Comparison of ENCODE assay signal across 30 mouse cellular contexts in the genomic region with DNA sequence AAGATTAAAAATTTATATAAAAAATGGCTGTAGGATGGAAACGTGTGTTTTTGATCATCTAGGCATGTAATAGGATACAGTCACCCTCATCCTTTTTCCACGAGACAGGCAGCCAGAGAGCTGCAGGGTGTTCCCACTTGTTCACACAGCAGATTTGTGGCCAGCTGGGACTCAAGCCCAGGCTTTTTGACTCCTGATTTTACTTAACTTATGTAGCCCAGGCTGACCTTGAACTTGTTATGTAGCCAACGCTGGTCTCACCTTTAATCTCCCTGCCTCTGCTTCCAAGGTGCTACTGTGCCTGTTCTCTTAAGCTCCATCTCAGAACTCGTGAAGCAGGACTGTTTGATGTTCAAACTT. TPM values are rescaled to one million over a fixed set of nuclear protein-coding genes. Genes with fewer than 3 reads are reported as not detected.
DNase-seq lines count a peak whose midpoint lies in the region; ATAC-seq lines count a peak whose summit lies in the region.
"Had no signal": no experiment of that assay in that cellular context is flagged by ENCODE, and none has a peak within 500 bp of the region (broad histone marks: within the 10 kb centered on the region; RNA-seq: fewer than 3 reads in every experiment).

No protein-coding gene starts in this region.

- no peak overlapping the region for H3K4me3 ChIP-seq in liver, embryonic 16.5 days (ENCODE audit: low read depth, low read length)
- no peak overlapping the region for H3K4me3 ChIP-seq in liver, embryonic 12.5 days
- no peak overlapping the region for H3K4me3 ChIP-seq in embryonic facial prominence, embryonic 11.5 days (ENCODE audit: low read depth, low read length)
- no peak overlapping the region for H3K4me3 ChIP-seq in kidney, embryonic 15.5 days (replicated peaks)
- H3K4me3 ChIP-seq: heart, embryonic 12.5 days; hindbrain, embryonic 15.5 days; liver, embryonic 15.5 days; megakaryocyte, embryonic 14.5 days; midbrain, embryonic 12.5 days had no signal

- H3K4me1 ChIP-seq in liver, embryonic 16.5 days (ENCODE audit: control insufficient read depth, low read depth, low read length), result no peaks in the 10 kb centered on the region
- no peaks in the 10 kb centered on the region for H3K4me1 ChIP-seq in liver, embryonic 12.5 days
- H3K4me1 ChIP-seq in embryonic facial prominence, embryonic 11.5 days (ENCODE audit: control insufficient read depth, insufficient read depth, low read length), result no peaks in the 10 kb centered on the region
- H3K4me1 ChIP-seq in kidney, embryonic 15.5 days, result peaks cover 23% of the 10 kb centered on the region
- H3K4me1 ChIP-seq: hindbrain, embryonic 15.5 days; liver, embryonic 15.5 days had no signal

- ATAC-seq in liver, embryonic 16.5 days (ENCODE audit: low read depth), result no peak
- ATAC-seq in liver, embryonic 12.5 days, result no peak
- ATAC-seq in embryonic facial prominence, embryonic 11.5 days (replicated peaks; ENCODE audit: insufficient number of reproducible peaks, low FRiP score, low TSS enrichment, low read depth), result no peak
- no peak for ATAC-seq in kidney, embryonic 15.5 days (replicated peaks; ENCODE audit: low FRiP score)
- ATAC-seq: forebrain, postnatal 0 days; Patski had no signal

- no peaks in the 10 kb centered on the region for H3K9me3 ChIP-seq in liver, embryonic 16.5 days (replicated peaks; ENCODE audit: control insufficient read depth, low read length)
- H3K9me3 ChIP-seq in liver, embryonic 12.5 days (replicated peaks), result no peaks in the 10 kb centered on the region
- no peaks in the 10 kb centered on the region for H3K9me3 ChIP-seq in embryonic facial prominence, embryonic 11.5 days (replicated peaks; ENCODE audit: control insufficient read depth, low read length)
- no peaks in the 10 kb centered on the region for H3K9me3 ChIP-seq in kidney, embryonic 15.5 days (replicated peaks)
- H3K9me3 ChIP-seq: G1E; heart, embryonic 12.5 days; hindbrain, embryonic 15.5 days; liver, embryonic 15.5 days; megakaryocyte, embryonic 14.5 days; midbrain, embryonic 12.5 days had no signal

- no peaks in the 10 kb centered on the region; the same call in 1 of the 2 replicates for H3K36me3 ChIP-seq in liver, embryonic 16.5 days (ENCODE audit: control insufficient read depth, insufficient read depth)
- peaks cover 27% of the 10 kb centered on the region for H3K36me3 ChIP-seq in liver, embryonic 12.5 days
- no peaks in the 10 kb centered on the region; the same call in 1 of the 2 replicates for H3K36me3 ChIP-seq in embryonic facial prominence, embryonic 11.5 days (replicated peaks; ENCODE audit: control insufficient read depth, insufficient read depth, low read depth, low read length)
- H3K36me3 ChIP-seq in kidney, embryonic 15.5 days, result peaks cover 14% of the 10 kb centered on the region
- H3K36me3 ChIP-seq: hindbrain, embryonic 15.5 days had no signal

- H3K4me2 ChIP-seq in liver, embryonic 16.5 days (ENCODE audit: low read depth, low read length), result no peak overlapping the region
- H3K4me2 ChIP-seq in liver, embryonic 12.5 days, result no peak overlapping the region
- no peak overlapping the region for H3K4me2 ChIP-seq in embryonic facial prominence, embryonic 11.5 days (ENCODE audit: low read depth, low read length)
- no peak overlapping the region for H3K4me2 ChIP-seq in kidney, embryonic 15.5 days
- H3K4me2 ChIP-seq: heart, embryonic 12.5 days; hindbrain, embryonic 15.5 days; liver, embryonic 15.5 days; midbrain, embryonic 12.5 days had no signal

- no peak overlapping the region for H3K9ac ChIP-seq in liver, embryonic 16.5 days (ENCODE audit: low read depth, low read length)
- no peak overlapping the region for H3K9ac ChIP-seq in liver, embryonic 12.5 days
- H3K9ac ChIP-seq in embryonic facial prominence, embryonic 11.5 days (replicated peaks; ENCODE audit: low read length), result no peak overlapping the region
- H3K9ac ChIP-seq in kidney, embryonic 15.5 days, result no peak overlapping the region
- H3K9ac ChIP-seq: forebrain, postnatal 0 days; heart, embryonic 12.5 days; hindbrain, embryonic 15.5 days; liver, embryonic 15.5 days; midbrain, embryonic 12.5 days had no signal

- DNase-seq in gastrocnemius, adult 18-20 months (ENCODE audit: low spot score), result peak; percentile 30
- no peak for DNase-seq in gastrocnemius, postnatal 10 days
- DNase-seq in embryonic facial prominence, embryonic 11.5 days (ENCODE audit: low spot score), result peak; percentile 51
- DNase-seq in fibroblast of lung, adult 2 months (ENCODE audit: low read depth), result peak; percentile 45
- no peak for DNase-seq in kidney, adult 9 months
- DNase-seq: adrenal gland, postnatal 14 days; cerebellum, adult 11 months; cerebellum, adult 9-10 months; cerebellum, postnatal 36 days; forebrain, postnatal 0 days; gastrocnemius, postnatal 25 days; heart, adult 18-20 months; heart, postnatal 4 days; kidney, adult 18-20 months; kidney, postnatal 4 days; layer of hippocampus, postnatal 36 days; lung, postnatal 36 days had no signal

- no peaks in the 10 kb centered on the region for H3K27me3 ChIP-seq in liver, embryonic 16.5 days (ENCODE audit: control insufficient read depth, insufficient read depth, low read depth, low read length)
- H3K27me3 ChIP-seq in liver, embryonic 12.5 days (replicated peaks), result no peaks in the 10 kb centered on the region
- no peaks in the 10 kb centered on the region for H3K27me3 ChIP-seq in embryonic facial prominence, embryonic 11.5 days (ENCODE audit: control insufficient read depth, insufficient read depth, low read length)
- no peaks in the 10 kb centered on the region for H3K27me3 ChIP-seq in kidney, embryonic 15.5 days
- H3K27me3 ChIP-seq: heart, embryonic 12.5 days; hindbrain, embryonic 15.5 days; liver, embryonic 15.5 days; midbrain, embryonic 12.5 days; Patski had no signal

- WGBS in liver, embryonic 16.5 days (ENCODE audit: insufficient replicate concordance), result 46% methylated on average over 4 of the region's 4 CpGs
- 49% methylated on average over 4 of the region's 4 CpGs for WGBS in liver, embryonic 12.5 days (ENCODE audit: insufficient replicate concordance)
- 38% methylated on average over 4 of the region's 4 CpGs for WGBS in embryonic facial prominence, embryonic 11.5 days
- 34% methylated on average over 4 of the region's 4 CpGs for WGBS in kidney, embryonic 15.5 days

- H3K27ac ChIP-seq in liver, embryonic 16.5 days (ENCODE audit: low read length), result peak overlapping the region; percentile 10; the same call in 1 of the 2 replicates
- H3K27ac ChIP-seq in liver, embryonic 12.5 days, result no peak overlapping the region
- 0 out of 2 replicates have a peak overlapping the region, but pooled peaks have one; percentile 28 for H3K27ac ChIP-seq in embryonic facial prominence, embryonic 11.5 days (replicated peaks; ENCODE audit: low read depth, low read length)
- H3K27ac ChIP-seq in kidney, embryonic 15.5 days, result no peak overlapping the region
- H3K27ac ChIP-seq: hindbrain, embryonic 15.5 days; kidney, postnatal 0 days; liver, embryonic 15.5 days; midbrain, embryonic 12.5 days had no signal

RNA-seq across cellular contexts. Expression of gene Papln, which starts 26.3 kb away (rescaled TPM):
- total RNA-seq in gastrocnemius, adult 18-20 months (2021), result under 1 TPM; 0.57 to 0.83 TPM
- total RNA-seq in gastrocnemius, postnatal 10 days (2021), result 1 to 10 TPM; 5.9 to 6.6 TPM
- polyA plus RNA-seq in liver, embryonic 16.5 days (2015; fragmentation: Nextera tagmentation; extraction: Ambion mirVana), result 1.3 and 1.7 TPM in 2 replicates
- polyA plus RNA-seq in liver, embryonic 12.5 days (2016; fragmentation: Nextera tagmentation; extraction: Ambion mirVana), result 0.61 and 0.70 TPM in 2 replicates
- polyA plus RNA-seq in embryonic facial prominence, embryonic 11.5 days (2014; fragmentation: Nextera tagmentation; extraction: Ambion mirVana), result 0.06 TPM in 1 of 2 replicates, not detected in the other
- polyA plus RNA-seq in kidney, embryonic 15.5 days (2015; fragmentation: Nextera tagmentation; extraction: Ambion mirVana), result 2.0 and 2.1 TPM in 2 replicates
- total RNA-seq: monocyte, adult 5-6 weeks had no signal
- polyA plus RNA-seq: limb, embryonic 11.5 days had no signal

Comparison
In these comparisons a context has a peak if more than half of its experiments do, and no peak if none do; other contexts are left out.
1. DNase-seq: peak in gastrocnemius, adult 18-20 months (single experiment), embryonic facial prominence, embryonic 11.5 days (single experiment) and fibroblast of lung, adult 2 months (single experiment); none in gastrocnemius, postnatal 10 days (single experiment) and kidney, adult 9 months (single experiment).
2. H3K27ac ChIP-seq: peak in liver, embryonic 16.5 days (single experiment) and embryonic facial prominence, embryonic 11.5 days (single experiment); none in liver, embryonic 12.5 days (single experiment) and kidney, embryonic 15.5 days (single experiment).